In genomic region chr1:135234771-135235170, GRCm38 (mm10) we compare ENCODE assay signal across 20 mouse cellular contexts. TPM values are rescaled to one million over a fixed set of nuclear protein-coding genes. Genes with fewer than 3 reads are reported as not detected.
A peak's percentile ranks its signal among the peaks of the same experiment; 100 is the strongest.
DNase-seq lines count a peak whose midpoint lies in the region; ATAC-seq and TF ChIP-seq lines count a peak whose summit lies in the region.
"Had no signal": no experiment of that assay in that cellular context is flagged by ENCODE, and none has a peak within 500 bp of the region (broad histone marks: within the 10 kb centered on the region; RNA-seq: fewer than 3 reads in every experiment).

No protein-coding gene starts in this region.

- peak; percentile 89 for ATAC-seq in intestine, embryonic 16.5 days
- peak; percentile 71 for ATAC-seq in stomach, embryonic 15.5 days (ENCODE audit: insufficient read depth, low FRiP score, low read depth)
- ATAC-seq in midbrain, embryonic 11.5 days (ENCODE audit: low FRiP score) = no peak
- ATAC-seq: forebrain, embryonic 13.5 days; forebrain, postnatal 0 days; hindbrain, postnatal 0 days had no signal

- intact Hi-C loops in heart, postnatal 25 days (cut with DNase I) = no loop called here

- H3K9me3 ChIP-seq in ES-Bruce4 (replicated peaks; ENCODE audit: control insufficient read depth, insufficient read depth, low read length, poor library complexity, severe bottlenecking) = no peaks in the 10 kb centered on the region
- no peaks in the 10 kb centered on the region for H3K9me3 ChIP-seq in intestine, embryonic 16.5 days (ENCODE audit: control insufficient read depth, low read length)
- H3K9me3 ChIP-seq in stomach, embryonic 15.5 days = no peaks in the 10 kb centered on the region
- no peaks in the 10 kb centered on the region for H3K9me3 ChIP-seq in midbrain, embryonic 11.5 days (ENCODE audit: control insufficient read depth, low read length)
- H3K9me3 ChIP-seq: embryonic facial prominence, embryonic 10.5 days; forebrain, embryonic 13.5 days; G1E; heart, embryonic 13.5 days; hindbrain, embryonic 12.5 days had no signal

- peak overlapping the region; percentile 49 for H3K4me2 ChIP-seq in intestine, embryonic 16.5 days (ENCODE audit: low read depth, low read length)
- no peak overlapping the region for H3K4me2 ChIP-seq in stomach, embryonic 15.5 days
- H3K4me2 ChIP-seq in midbrain, embryonic 11.5 days = no peak overlapping the region
- H3K4me2 ChIP-seq: forebrain, embryonic 13.5 days; heart, embryonic 13.5 days; hindbrain, embryonic 12.5 days had no signal

- H3K4me1 ChIP-seq in ES-Bruce4 (ENCODE audit: control insufficient read depth, insufficient read depth, low read length) = peaks cover 2% of the 10 kb centered on the region
- peaks cover 11% of the 10 kb centered on the region; the same call in 1 of the 2 replicates for H3K4me1 ChIP-seq in intestine, embryonic 16.5 days (ENCODE audit: control insufficient read depth, insufficient read depth, low read length)
- H3K4me1 ChIP-seq in stomach, embryonic 15.5 days = peaks cover 5% of the 10 kb centered on the region
- no peaks in the 10 kb centered on the region for H3K4me1 ChIP-seq in midbrain, embryonic 11.5 days (ENCODE audit: control insufficient read depth, insufficient read depth, low read length)
- H3K4me1 ChIP-seq: forebrain, embryonic 13.5 days; heart, embryonic 13.5 days; hindbrain, embryonic 12.5 days had no signal

- no peak for TF ChIP-seq CTCF in ES-Bruce4 (IDR thresholded peaks at IDR 0.05; ENCODE audit: low read depth, low read length)

- peak overlapping the region; percentile 35 for H3K9ac ChIP-seq in ES-Bruce4 (ENCODE audit: low read depth, poor library complexity, severe bottlenecking)
- H3K9ac ChIP-seq in intestine, embryonic 16.5 days (ENCODE audit: low read depth, low read length) = peak overlapping the region; percentile 65
- H3K9ac ChIP-seq in stomach, embryonic 15.5 days = no peak overlapping the region
- no peak overlapping the region for H3K9ac ChIP-seq in midbrain, embryonic 11.5 days (ENCODE audit: low read length)
- H3K9ac ChIP-seq: forebrain, embryonic 13.5 days; forebrain, postnatal 0 days; heart, embryonic 13.5 days; hindbrain, embryonic 12.5 days had no signal

- WGBS in intestine, embryonic 16.5 days = 67% methylated on average over 12 of the region's 12 CpGs
- WGBS in stomach, embryonic 15.5 days = 75% methylated on average over 12 of the region's 12 CpGs
- 87% methylated on average over 12 of the region's 12 CpGs for WGBS in midbrain, embryonic 11.5 days

- no peak for DNase-seq in heart, postnatal 25 days (ENCODE audit: low spot score)
- DNase-seq in midbrain, embryonic 11.5 days (ENCODE audit: low spot score, missing footprints) = no peak
- no peak for DNase-seq in adipocyte (ENCODE audit: low spot score)
- no peak for DNase-seq in layer of hippocampus, adult 9-10 months (ENCODE audit: low spot score)
- DNase-seq: adrenal gland, postnatal 10 days; cerebellum, adult 11 months; cerebellum, adult 9-10 months; forebrain, postnatal 0 days; gastrocnemius, postnatal 14 days; heart, postnatal 4 days had no signal

- no peaks in the 10 kb centered on the region for H3K36me3 ChIP-seq in ES-Bruce4 (ENCODE audit: control insufficient read depth, insufficient read depth, low read length, poor library complexity, severe bottlenecking)
- no peaks in the 10 kb centered on the region for H3K36me3 ChIP-seq in intestine, embryonic 16.5 days (ENCODE audit: control insufficient read depth, insufficient read depth, low read length)
- H3K36me3 ChIP-seq in stomach, embryonic 15.5 days = no peaks in the 10 kb centered on the region
- no peaks in the 10 kb centered on the region for H3K36me3 ChIP-seq in midbrain, embryonic 11.5 days (ENCODE audit: control insufficient read depth, insufficient read depth, low read length)
- H3K36me3 ChIP-seq: embryonic facial prominence, embryonic 10.5 days; G1E; heart, embryonic 13.5 days; hindbrain, embryonic 12.5 days had no signal

- no peak overlapping the region for H3K27ac ChIP-seq in ES-Bruce4 (ENCODE audit: insufficient read depth, low read length)
- H3K27ac ChIP-seq in intestine, embryonic 16.5 days (ENCODE audit: low read length) = peak overlapping the region; percentile 88
- H3K27ac ChIP-seq in stomach, embryonic 15.5 days = peak overlapping the region; percentile 44
- no peak overlapping the region for H3K27ac ChIP-seq in midbrain, embryonic 11.5 days (ENCODE audit: low read depth, low read length)
- H3K27ac ChIP-seq: embryonic facial prominence, embryonic 10.5 days; forebrain, embryonic 13.5 days; heart, embryonic 13.5 days; hindbrain, embryonic 12.5 days; hindbrain, postnatal 0 days had no signal

- no peak for TF ChIP-seq EP300 in ES-Bruce4 (IDR thresholded peaks at IDR 0.05; ENCODE audit: insufficient read depth, low read depth, low read length)

- H3K27me3 ChIP-seq in ES-Bruce4 (ENCODE audit: control insufficient read depth, insufficient read depth, low read length, poor library complexity, severe bottlenecking) = no peaks in the 10 kb centered on the region
- no peaks in the 10 kb centered on the region for H3K27me3 ChIP-seq in intestine, embryonic 16.5 days (replicated peaks; ENCODE audit: control insufficient read depth, insufficient read depth, low read length)
- H3K27me3 ChIP-seq in stomach, embryonic 15.5 days (replicated peaks) = no peaks in the 10 kb centered on the region
- no peaks in the 10 kb centered on the region for H3K27me3 ChIP-seq in midbrain, embryonic 11.5 days (ENCODE audit: control insufficient read depth, insufficient read depth, low read length)
- H3K27me3 ChIP-seq: forebrain, embryonic 13.5 days; hindbrain, embryonic 12.5 days had no signal

- TF ChIP-seq POLR2A in ES-Bruce4 (IDR thresholded peaks at IDR 0.05; ENCODE audit: insufficient read depth, low read length) = no peak

- peak overlapping the region; percentile 19 for H3K4me3 ChIP-seq in ES-Bruce4 (ENCODE audit: low read depth, low read length)
- peak overlapping the region; percentile 20 for H3K4me3 ChIP-seq in intestine, embryonic 16.5 days (ENCODE audit: low read length)
- H3K4me3 ChIP-seq in stomach, embryonic 15.5 days (replicated peaks) = no peak overlapping the region; the same call in 1 of the 2 replicates
- no peak overlapping the region for H3K4me3 ChIP-seq in midbrain, embryonic 11.5 days (ENCODE audit: low read depth, low read length)
- H3K4me3 ChIP-seq: embryonic facial prominence, embryonic 10.5 days; forebrain, embryonic 13.5 days; heart, embryonic 13.5 days; hindbrain, embryonic 12.5 days had no signal

RNA-seq across cellular contexts. Expression of gene Elf3, which starts 23.6 kb away (rescaled TPM):
- 36.6 and 37.3 TPM in 2 replicates for polyA plus RNA-seq in ES-Bruce4 (2011; ENCODE audit: insufficient read depth, insufficient read length, low read depth, missing spikeins)
- polyA plus RNA-seq in intestine, embryonic 16.5 days (2015; fragmentation: Nextera tagmentation; extraction: Ambion mirVana) = 264 and 267 TPM in 2 replicates
- 131 and 134 TPM in 2 replicates for polyA plus RNA-seq in stomach, embryonic 15.5 days (2015; fragmentation: Nextera tagmentation; extraction: Ambion mirVana)
- total RNA-seq in heart, postnatal 25 days (2021) = not detected
- 0.21 and 0.42 TPM in 2 replicates for polyA plus RNA-seq in midbrain, embryonic 11.5 days (2014; fragmentation: Nextera tagmentation; extraction: Ambion mirVana)
- total RNA-seq: forebrain, postnatal 0 days; G1E had no signal
- polyA plus RNA-seq: C2C12, G1E had no signal

RNA-seq across cellular contexts. Expression of gene Rnpep, which starts 49.1 kb away (rescaled TPM):
- 44.5 and 47.3 TPM in 2 replicates for polyA plus RNA-seq in ES-Bruce4 (2011; ENCODE audit: insufficient read depth, insufficient read length, low read depth, missing spikeins)
- polyA plus RNA-seq in intestine, embryonic 16.5 days (2015; fragmentation: Nextera tagmentation; extraction: Ambion mirVana) = 174 and 193 TPM in 2 replicates
- polyA plus RNA-seq in stomach, embryonic 15.5 days (2015; fragmentation: Nextera tagmentation; extraction: Ambion mirVana) = 132 and 141 TPM in 2 replicates
- 10 to 100 TPM; 22.1 TPM for total RNA-seq in heart, postnatal 25 days (2021)
- 95.8 and 96.2 TPM in 2 replicates for polyA plus RNA-seq in midbrain, embryonic 11.5 days (2014; fragmentation: Nextera tagmentation; extraction: Ambion mirVana)

Comparison
In these comparisons a context has a peak if more than half of its experiments do, and no peak if none do; other contexts are left out.
1. H3K27ac ChIP-seq: peak in intestine, embryonic 16.5 days (single experiment) and stomach, embryonic 15.5 days (single experiment); none in ES-Bruce4 (single experiment) and midbrain, embryonic 11.5 days (single experiment).
2. H3K4me3 ChIP-seq: peak in ES-Bruce4 (single experiment) and intestine, embryonic 16.5 days (single experiment); none in stomach, embryonic 15.5 days (single experiment) and midbrain, embryonic 11.5 days (single experiment).
3. H3K9ac ChIP-seq: peak in ES-Bruce4 (single experiment) and intestine, embryonic 16.5 days (single experiment); none in stomach, embryonic 15.5 days (single experiment) and midbrain, embryonic 11.5 days (single experiment).
4. RNA of gene Elf3, which starts 23.6 kb away (polyA plus RNA-seq): 264 to 267 TPM in intestine, embryonic 16.5 days, 131 to 134 TPM in stomach, embryonic 15.5 days and 36.6 to 37.3 TPM in ES-Bruce4; 0.21 to 0.42 TPM in midbrain, embryonic 11.5 days; every median in the first group is over 10 times any median in the second.